Mouse (Mus musculus) E14TG2a.4 (cell line): ENCODE measurements around the gene Adgrl3.

Experiments used
- CTCF ChIP-seq: conservative IDR thresholded peaks from 2 replicates; pipeline ENCODE4 v1.5.1; 2014; ENCODE audit warnings: low read length
- NANOG ChIP-seq: IDR thresholded peaks from 2 replicates; pipeline ENCODE4 v1.6.1; 2014; ENCODE audit warnings: borderline replicate concordance, low read length, mixed read lengths
- POU5F1 ChIP-seq: IDR thresholded peaks from 2 replicates; pipeline ENCODE4 v1.6.1; 2014; ENCODE audit warnings: low read length, borderline replicate concordance

- TF ChIP-seq CTCF (no peak), NANOG (no peak), POU5F1 (no peak)
Observed at GRCm38 (mm10) chr5:81674275-81674974, 654.5 kb downstream of the Adgrl3 start.
